Mouse (Mus musculus) bone marrow macrophage, adult 2 months (primary cell): ENCODE data around the gene Slc47a2. TPM values are rescaled to one million over a fixed set of nuclear protein-coding genes. Genes with fewer than 3 reads are reported as not detected.

ENCODE experiments used
- H3K27ac ChIP-seq: 2 replicates; pipeline ENCODE4 v1.5.1; 2012; ENCODE audit warnings: low read depth, low read length; ENCODE audit not compliant: insufficient read depth
- H3K4me1 ChIP-seq: 2 replicates; pipeline ENCODE4 v1.6.1; 2012; ENCODE audit warnings: low read length; ENCODE audit not compliant: control insufficient read depth, insufficient read depth
- H3K4me3 ChIP-seq: 2 replicates; pipeline ENCODE4 v1.5.1; 2012; ENCODE audit warnings: mild to moderate bottlenecking, low read length, moderate library complexity; ENCODE audit not compliant: insufficient read depth
- CTCF ChIP-seq: IDR thresholded peaks from 2 replicates; pipeline ENCODE4 v1.5.1; 2012; ENCODE audit warnings: low read depth, mild to moderate bottlenecking, low read length, moderate library complexity
- POLR2A ChIP-seq: IDR thresholded peaks from 2 replicates; pipeline ENCODE4 v1.6.1; 2012; ENCODE audit warnings: mild to moderate bottlenecking, low read depth, low read length, borderline replicate concordance
- polyA plus RNA-seq: library from polyadenylated mRNA; stranded (reverse); fragments of >200 nt; gene quantifications from 2 replicates; pipeline ENCODE4 v1.2.4, GENCODE M21; 2012; ENCODE audit not compliant: missing spikeins, insufficient read depth, insufficient read length

Slc47a2 gene
- polyA plus RNA-seq = not detected in 2 replicates

- no peaks in the 10 kb centered on the region for H3K4me1 ChIP-seq
- H3K27ac ChIP-seq = no peak within 1 kb of the TSS
- no peak within 1 kb of the TSS for H3K4me3 ChIP-seq
- TF ChIP-seq POLR2A = no peak
- 0 out of 2 replicates have a peak, but pooled peaks have one; percentile 7 for TF ChIP-seq CTCF
Measured at GRCm38 (mm10) chr11:61342505-61343420, at the start of gene Slc47a2. TSS of gene Slc47a2 (minus strand) at chr11:61342860.

GRCm38 (mm10) chr11:61388936-61389335, 46.3 kb upstream of the Slc47a2 start:
- TF ChIP-seq POLR2A (no peak), CTCF (no peak)
- no peak overlapping the region for H3K27ac ChIP-seq
- H3K4me1 ChIP-seq = no peaks in the 10 kb centered on the region
- H3K4me3 ChIP-seq = no peak overlapping the region

- no peaks in the 10 kb centered on the region for H3K4me1 ChIP-seq
- peak; percentile 51 for TF ChIP-seq CTCF
- TF ChIP-seq POLR2A = no peak
- H3K4me3 ChIP-seq = no peak overlapping the region
- no peak overlapping the region for H3K27ac ChIP-seq
Measured at GRCm38 (mm10) chr11:61388012-61388411, 45.4 kb upstream of the Slc47a2 start.

GRCm38 (mm10) chr11:61387233-61387632, 44.6 kb upstream of the Slc47a2 start:
- Histone ChIP-seq H3K4me3 (no peak overlapping the region), H3K4me1 (no peaks in the 10 kb centered on the region), H3K27ac (no peak overlapping the region)
- TF ChIP-seq POLR2A (no peak), CTCF (no peak)

- no peak overlapping the region for H3K27ac ChIP-seq
- no peak overlapping the region for H3K4me3 ChIP-seq
- peaks cover 11% of the 10 kb centered on the region for H3K4me1 ChIP-seq
- TF ChIP-seq CTCF = no peak
- no peak for TF ChIP-seq POLR2A
Measured at GRCm38 (mm10) chr11:61385725-61386124, 43.1 kb upstream of the Slc47a2 start.

GRCm38 (mm10) chr11:61381272-61381671, 38.6 kb upstream of the Slc47a2 start:
- Histone ChIP-seq H3K27ac (no peak overlapping the region), H3K4me1 (peaks cover 12% of the 10 kb centered on the region), H3K4me3 (no peak overlapping the region)
- TF ChIP-seq POLR2A (no peak), CTCF (no peak)

- no peak for TF ChIP-seq CTCF
- TF ChIP-seq POLR2A = no peak
- Histone ChIP-seq H3K27ac (no peak overlapping the region), H3K4me1 (peaks cover 12% of the 10 kb centered on the region), H3K4me3 (no peak overlapping the region)
Measured at GRCm38 (mm10) chr11:61378651-61379050, 36.0 kb upstream of the Slc47a2 start.

GRCm38 (mm10) chr11:61377881-61378613, 35.4 kb upstream of the Slc47a2 start, which contains the start of gene Slc47a1:
TSS of gene Slc47a1 (minus strand) at chr11:61378345.
- no peak for TF ChIP-seq CTCF
- no peak for TF ChIP-seq POLR2A
- no peak within 1 kb of the TSS for H3K27ac ChIP-seq
- H3K4me3 ChIP-seq = no peak within 1 kb of the TSS
- H3K4me1 ChIP-seq = peaks cover 12% of the 10 kb centered on the region

- no peak for TF ChIP-seq CTCF
- Histone ChIP-seq H3K4me3 (no peak overlapping the region), H3K27ac (no peak overlapping the region), H3K4me1 (no peaks in the 10 kb centered on the region)
Measured at GRCm38 (mm10) chr11:61368668-61369067, 26.0 kb upstream of the Slc47a2 start.
